In genomic region chr2:158079843-158080395, GRCm38 (mm10) we compare ENCODE assay signal across 9 mouse cellular contexts. TPM values are rescaled to one million over a fixed set of nuclear protein-coding genes. Genes with fewer than 3 reads are reported as not detected.
A peak's percentile ranks its signal among the peaks of the same experiment; 100 is the strongest.
DNase-seq lines count a peak whose midpoint lies in the region; ATAC-seq lines count a peak whose summit lies in the region.
"Had no signal": no experiment of that assay in that cellular context is flagged by ENCODE, and none has a peak within 500 bp of the region (broad histone marks: within the 10 kb centered on the region; RNA-seq: fewer than 3 reads in every experiment).

No protein-coding gene starts in this region.

- H3K4me3 ChIP-seq in heart, embryonic 15.5 days, result no peak overlapping the region
- H3K4me3 ChIP-seq in neural tube, embryonic 15.5 days (replicated peaks), result no peak overlapping the region
- H3K4me3 ChIP-seq in liver, embryonic 11.5 days (ENCODE audit: low read depth, low read length), result no peak overlapping the region

- peak overlapping the region; percentile 7; the same call in 1 of the 2 replicates for H3K27ac ChIP-seq in heart, embryonic 15.5 days
- 0 out of 2 replicates have a peak overlapping the region, but pooled peaks have one; percentile 3 for H3K27ac ChIP-seq in neural tube, embryonic 15.5 days (replicated peaks)
- peak overlapping the region; percentile 60; the same call in 1 of the 2 replicates for H3K27ac ChIP-seq in liver, embryonic 11.5 days (ENCODE audit: low read depth, low read length)

- 0 out of 2 replicates have a peak, but pooled peaks cover 6% of the 10 kb centered on the region for H3K4me1 ChIP-seq in heart, embryonic 15.5 days (replicated peaks)
- peaks cover 11% of the 10 kb centered on the region for H3K4me1 ChIP-seq in neural tube, embryonic 15.5 days
- 0 out of 2 replicates have a peak, but pooled peaks cover 5% of the 10 kb centered on the region for H3K4me1 ChIP-seq in liver, embryonic 11.5 days (replicated peaks; ENCODE audit: control insufficient read depth, insufficient read depth, low read length)

- H3K36me3 ChIP-seq in heart, embryonic 15.5 days, result peaks cover 21% of the 10 kb centered on the region
- H3K36me3 ChIP-seq in neural tube, embryonic 15.5 days, result peaks cover 28% of the 10 kb centered on the region
- H3K36me3 ChIP-seq in liver, embryonic 11.5 days (ENCODE audit: control insufficient read depth, insufficient read depth, low read length), result peaks cover 24% of the 10 kb centered on the region

- H3K4me2 ChIP-seq in heart, embryonic 15.5 days, result no peak overlapping the region
- H3K4me2 ChIP-seq in neural tube, embryonic 15.5 days, result no peak overlapping the region
- H3K4me2 ChIP-seq in liver, embryonic 11.5 days, result no peak overlapping the region

- H3K27me3 ChIP-seq in heart, embryonic 15.5 days, result no peaks in the 10 kb centered on the region
- no peaks in the 10 kb centered on the region for H3K27me3 ChIP-seq in neural tube, embryonic 15.5 days (replicated peaks)
- no peaks in the 10 kb centered on the region for H3K27me3 ChIP-seq in liver, embryonic 11.5 days (replicated peaks; ENCODE audit: control insufficient read depth, insufficient read depth, low read length)

- DNase-seq in heart, adult 8-10 months (ENCODE audit: low spot score), result no peak
- no peak for DNase-seq in neural tube, embryonic 10.5 days (ENCODE audit: extremely low spot score, low spot score)
- no peak for DNase-seq in liver, embryonic 11.5 days (ENCODE audit: low spot score)
- peak; percentile 71 for DNase-seq in yolk sac, embryonic 10.5 days (ENCODE audit: low spot score)
- DNase-seq in left cerebral cortex, adult 8-10 months (ENCODE audit: low spot score in 2 of 2), result no peak
- no peak for DNase-seq in adrenal gland, postnatal 36 days
- DNase-seq: thymus, postnatal 4 days had no signal

- WGBS in heart, embryonic 15.5 days, result 51% methylated on average over 9 of the region's 9 CpGs
- WGBS in neural tube, embryonic 15.5 days, result 61% methylated on average over 9 of the region's 9 CpGs
- WGBS in liver, embryonic 11.5 days, result 56% methylated on average over 9 of the region's 9 CpGs

- H3K9ac ChIP-seq in heart, embryonic 15.5 days, result no peak overlapping the region
- H3K9ac ChIP-seq in neural tube, embryonic 15.5 days (replicated peaks), result no peak overlapping the region
- H3K9ac ChIP-seq in liver, embryonic 11.5 days (ENCODE audit: low read depth, low read length), result no peak overlapping the region

- H3K9me3 ChIP-seq in heart, embryonic 15.5 days (replicated peaks), result no peaks in the 10 kb centered on the region
- H3K9me3 ChIP-seq in neural tube, embryonic 15.5 days (replicated peaks), result no peaks in the 10 kb centered on the region
- H3K9me3 ChIP-seq in liver, embryonic 11.5 days (ENCODE audit: control insufficient read depth, low read length), result no peaks in the 10 kb centered on the region

- no peak for ATAC-seq in heart, embryonic 15.5 days (replicated peaks; ENCODE audit: insufficient number of reproducible peaks, insufficient read depth, low FRiP score, low read depth)
- peak; percentile 59; the same call in 1 of the 2 replicates for ATAC-seq in neural tube, embryonic 15.5 days (ENCODE audit: low FRiP score)
- ATAC-seq in liver, embryonic 11.5 days (replicated peaks; ENCODE audit: low FRiP score), result peak; percentile 53; the same call in 1 of the 2 replicates

RNA-seq across cellular contexts. Expression of gene Rprd1b, which starts 51.6 kb away (rescaled TPM):
- 26.5 and 28.6 TPM in 2 replicates for polyA plus RNA-seq in heart, embryonic 15.5 days (2015; fragmentation: Nextera tagmentation; extraction: Ambion mirVana)
- 10 to 100 TPM; 25.3 to 30.1 (median 28.6) TPM for total RNA-seq in heart, adult 8-10 months (2022)
- 28.5 and 32.8 TPM in 2 replicates for polyA plus RNA-seq in neural tube, embryonic 15.5 days (2015; fragmentation: Nextera tagmentation; extraction: Ambion mirVana)
- polyA plus RNA-seq in liver, embryonic 11.5 days (2014; fragmentation: Nextera tagmentation; extraction: Ambion mirVana), result 48.2 and 52.5 TPM in 2 replicates
- total RNA-seq in left cerebral cortex, adult 8-10 months (2022), result 10 to 100 TPM; 64.6 to 72.5 (median 68.2) TPM
- 10 to 100 TPM; 29.2 to 37.1 TPM for total RNA-seq in adrenal gland, postnatal 36 days (2021)

RNA-seq across cellular contexts. Expression of gene Tti1, which starts 51.7 kb away (rescaled TPM):
- polyA plus RNA-seq in heart, embryonic 15.5 days (2015; fragmentation: Nextera tagmentation; extraction: Ambion mirVana), result 22.0 and 23.5 TPM in 2 replicates
- 10 to 100 TPM; 22.4 to 35.4 (median 29.9) TPM for total RNA-seq in heart, adult 8-10 months (2022)
- polyA plus RNA-seq in neural tube, embryonic 15.5 days (2015; fragmentation: Nextera tagmentation; extraction: Ambion mirVana), result 14.7 and 17.3 TPM in 2 replicates
- polyA plus RNA-seq in liver, embryonic 11.5 days (2014; fragmentation: Nextera tagmentation; extraction: Ambion mirVana), result 30.2 and 34.3 TPM in 2 replicates
- 10 to 100 TPM; 23.6 to 25.7 (median 24.7) TPM for total RNA-seq in left cerebral cortex, adult 8-10 months (2022)
- 10 to 100 TPM; 19.8 to 23.1 TPM for total RNA-seq in adrenal gland, postnatal 36 days (2021)

Comparison
In these comparisons a context has a peak if more than half of its experiments do, and no peak if none do; other contexts are left out.
1. H3K27ac ChIP-seq: peak in every context shown above with its lines; median percentile 60 in liver, embryonic 11.5 days; 7 in heart, embryonic 15.5 days; 3 in neural tube, embryonic 15.5 days.